In the genomic region with DNA sequence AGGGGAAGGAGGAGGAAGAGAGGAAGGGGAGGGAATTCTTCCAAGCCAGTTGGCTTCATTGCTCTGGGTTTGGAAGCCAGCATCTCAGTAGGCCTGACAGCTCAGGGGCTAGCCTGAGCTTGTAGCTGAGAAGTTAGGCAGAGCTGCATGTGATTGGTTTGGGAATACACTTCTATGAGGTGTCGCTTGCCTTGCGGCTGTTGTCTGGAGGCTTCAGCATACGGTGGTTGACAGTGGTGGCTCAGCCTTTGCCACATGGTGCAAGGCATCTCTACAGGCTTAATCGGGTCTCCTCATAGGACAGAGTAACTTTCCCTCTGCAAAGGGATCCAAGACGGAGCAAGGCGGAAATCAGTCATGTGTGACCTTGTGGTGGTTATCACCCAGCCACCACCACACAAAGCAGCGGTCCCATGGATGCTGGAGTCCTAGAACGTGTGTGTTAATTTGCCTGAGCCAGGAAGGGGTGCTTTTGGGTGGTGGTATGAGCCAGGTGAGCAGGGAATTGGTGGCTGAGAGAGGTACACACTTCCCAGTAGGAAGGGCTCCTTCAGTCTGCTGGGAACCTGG, we compare ENCODE assay signal across 18 mouse cellular contexts. TPM values are rescaled to one million over a fixed set of nuclear protein-coding genes. Genes with fewer than 3 reads are reported as not detected.
DNase-seq lines count a peak whose midpoint lies in the region; ATAC-seq and TF ChIP-seq lines count a peak whose summit lies in the region.
"Had no signal": no experiment of that assay in that cellular context is flagged by ENCODE, and none has a peak within 500 bp of the region (broad histone marks: within the 10 kb centered on the region; RNA-seq: fewer than 3 reads in every experiment).

No protein-coding gene starts in this region.

- DNase-seq in hindbrain, embryonic 10.5 days (ENCODE audit: low spot score), result no peak
- no peak for DNase-seq in hindbrain, embryonic 14.5 days (ENCODE audit: low spot score)
- DNase-seq in ES-E14 (ENCODE audit: low read depth, low spot score), result no peak
- no peak for DNase-seq in cerebellum, postnatal 36 days
- DNase-seq: adrenal gland, adult 8-10 months; adrenal gland, postnatal 36 days; cerebellum, adult 11-12 months; cerebellum, adult 9-10 months; cerebellum, postnatal 25 days; forebrain, postnatal 0 days; gastrocnemius, postnatal 14 days; kidney, adult 11 months; kidney, adult 9 months had no signal

- H3K4me3 ChIP-seq in hindbrain, embryonic 10.5 days, result no peak overlapping the region
- no peak overlapping the region for H3K4me3 ChIP-seq in hindbrain, embryonic 14.5 days (replicated peaks; ENCODE audit: low read length)
- H3K4me3 ChIP-seq in ES-E14 (ENCODE audit: insufficient read depth in 1 of 2, low read depth in 1 of 2, low read length in 2 of 2, poor library complexity in 1 of 2, severe bottlenecking in 1 of 2), result no peak overlapping the region
- H3K4me3 ChIP-seq in embryonic facial prominence, embryonic 15.5 days (replicated peaks), result no peak overlapping the region
- no peak overlapping the region for H3K4me3 ChIP-seq in midbrain, embryonic 15.5 days
- H3K4me3 ChIP-seq in midbrain, embryonic 16.5 days (ENCODE audit: low read depth, low read length), result no peak overlapping the region
- H3K4me3 ChIP-seq: forebrain, embryonic 12.5 days; hindbrain, embryonic 15.5 days had no signal

- no peak for ATAC-seq in hindbrain, embryonic 14.5 days (ENCODE audit: low FRiP score)
- no peak for ATAC-seq in embryonic facial prominence, embryonic 15.5 days (ENCODE audit: insufficient number of reproducible peaks, low FRiP score, low TSS enrichment, low read depth)
- no peak for ATAC-seq in midbrain, embryonic 15.5 days (replicated peaks)
- ATAC-seq in midbrain, embryonic 16.5 days, result no peak
- ATAC-seq: forebrain, postnatal 0 days had no signal

- in situ Hi-C loops in ES-E14 (cut with MboI; ENCODE audit: low sequenced_read_pairs in 2 of 2, unreplicated experiment in 2 of 2), result no loop called here

- peaks cover 49% of the 10 kb centered on the region for H3K4me1 ChIP-seq in hindbrain, embryonic 10.5 days (replicated peaks)
- peaks cover 11% of the 10 kb centered on the region for H3K4me1 ChIP-seq in hindbrain, embryonic 14.5 days (replicated peaks; ENCODE audit: control insufficient read depth, insufficient read depth, low read length)
- H3K4me1 ChIP-seq in ES-E14 (ENCODE audit: control insufficient read depth in 2 of 2, insufficient read depth in 2 of 2, low read length in 2 of 2, poor library complexity in 1 of 2), result peaks cover 28 to 53% of the 10 kb centered on the region in 2 experiments
- peaks cover 75% of the 10 kb centered on the region for H3K4me1 ChIP-seq in embryonic facial prominence, embryonic 15.5 days
- peaks cover 10% of the 10 kb centered on the region for H3K4me1 ChIP-seq in midbrain, embryonic 15.5 days
- no peaks in the 10 kb centered on the region for H3K4me1 ChIP-seq in midbrain, embryonic 16.5 days (ENCODE audit: control insufficient read depth, insufficient read depth, low read length)

- WGBS in hindbrain, embryonic 10.5 days, result 88% methylated on average over 8 of the region's 8 CpGs
- WGBS in hindbrain, embryonic 14.5 days, result 89% methylated on average over 8 of the region's 8 CpGs
- WGBS in embryonic facial prominence, embryonic 15.5 days, result 84% methylated on average over 8 of the region's 8 CpGs
- 92% methylated on average over 8 of the region's 8 CpGs for WGBS in midbrain, embryonic 15.5 days
- 90% methylated on average over 8 of the region's 8 CpGs for WGBS in midbrain, embryonic 16.5 days

- no peak overlapping the region for H3K9ac ChIP-seq in hindbrain, embryonic 14.5 days
- no peak overlapping the region; the same call in 1 of the 2 replicates for H3K9ac ChIP-seq in ES-E14 (ENCODE audit: insufficient read depth, low read depth, low read length, poor library complexity, severe bottlenecking)
- no peak overlapping the region for H3K9ac ChIP-seq in embryonic facial prominence, embryonic 15.5 days
- no peak overlapping the region for H3K9ac ChIP-seq in midbrain, embryonic 15.5 days
- H3K9ac ChIP-seq in midbrain, embryonic 16.5 days (ENCODE audit: low read depth, low read length), result no peak overlapping the region
- H3K9ac ChIP-seq: forebrain, embryonic 12.5 days; forebrain, postnatal 0 days; hindbrain, embryonic 15.5 days had no signal

- H3K4me2 ChIP-seq in hindbrain, embryonic 14.5 days (replicated peaks), result no peak overlapping the region
- H3K4me2 ChIP-seq in embryonic facial prominence, embryonic 15.5 days (replicated peaks), result no peak overlapping the region
- H3K4me2 ChIP-seq in midbrain, embryonic 15.5 days, result no peak overlapping the region
- no peak overlapping the region for H3K4me2 ChIP-seq in midbrain, embryonic 16.5 days (ENCODE audit: low read length)
- H3K4me2 ChIP-seq: forebrain, embryonic 12.5 days; hindbrain, embryonic 15.5 days had no signal

- no peaks in the 10 kb centered on the region for H3K27me3 ChIP-seq in hindbrain, embryonic 10.5 days (ENCODE audit: insufficient read depth, poor library complexity, severe bottlenecking)
- no peaks in the 10 kb centered on the region for H3K27me3 ChIP-seq in hindbrain, embryonic 14.5 days (ENCODE audit: control insufficient read depth, insufficient read depth, low read length)
- H3K27me3 ChIP-seq in embryonic facial prominence, embryonic 15.5 days, result no peaks in the 10 kb centered on the region
- H3K27me3 ChIP-seq in midbrain, embryonic 15.5 days (replicated peaks), result no peaks in the 10 kb centered on the region
- no peaks in the 10 kb centered on the region for H3K27me3 ChIP-seq in midbrain, embryonic 16.5 days (ENCODE audit: control insufficient read depth, insufficient read depth, low read depth, low read length)
- H3K27me3 ChIP-seq: forebrain, embryonic 12.5 days; hindbrain, embryonic 15.5 days had no signal

- peak overlapping the region; percentile 62; the same call in 1 of the 2 replicates for H3K27ac ChIP-seq in hindbrain, embryonic 10.5 days
- no peak overlapping the region for H3K27ac ChIP-seq in hindbrain, embryonic 14.5 days
- peak overlapping the region; percentile 52; the same call in 1 of the 2 replicates for H3K27ac ChIP-seq in ES-E14 (ENCODE audit: insufficient read depth, low read depth, low read length, poor library complexity, severe bottlenecking)
- 0 out of 2 replicates have a peak overlapping the region, but pooled peaks have one; percentile 12 for H3K27ac ChIP-seq in embryonic facial prominence, embryonic 15.5 days (replicated peaks)
- no peak overlapping the region for H3K27ac ChIP-seq in midbrain, embryonic 15.5 days
- no peak overlapping the region for H3K27ac ChIP-seq in midbrain, embryonic 16.5 days (ENCODE audit: low read length)
- H3K27ac ChIP-seq: forebrain, embryonic 12.5 days; hindbrain, embryonic 15.5 days had no signal

- peaks cover 7% of the 10 kb centered on the region; the same call in 1 of the 2 replicates for H3K9me3 ChIP-seq in hindbrain, embryonic 10.5 days
- no peaks in the 10 kb centered on the region for H3K9me3 ChIP-seq in hindbrain, embryonic 14.5 days (ENCODE audit: control insufficient read depth, low read length)
- no peaks in the 10 kb centered on the region for H3K9me3 ChIP-seq in ES-E14 (ENCODE audit: control insufficient read depth, insufficient read depth, low read depth, low read length)
- H3K9me3 ChIP-seq in embryonic facial prominence, embryonic 15.5 days (replicated peaks), result no peaks in the 10 kb centered on the region
- H3K9me3 ChIP-seq in midbrain, embryonic 15.5 days, result no peaks in the 10 kb centered on the region
- H3K9me3 ChIP-seq in midbrain, embryonic 16.5 days (replicated peaks; ENCODE audit: control insufficient read depth, low read length, poor library complexity, severe bottlenecking), result no peaks in the 10 kb centered on the region
- H3K9me3 ChIP-seq: hindbrain, embryonic 15.5 days had no signal

- no peaks in the 10 kb centered on the region for H3K36me3 ChIP-seq in hindbrain, embryonic 10.5 days
- H3K36me3 ChIP-seq in hindbrain, embryonic 14.5 days (replicated peaks; ENCODE audit: control insufficient read depth, insufficient read depth), result no peaks in the 10 kb centered on the region
- no peaks in the 10 kb centered on the region for H3K36me3 ChIP-seq in ES-E14 (ENCODE audit: control insufficient read depth, insufficient read depth, low read length, poor library complexity, severe bottlenecking)
- H3K36me3 ChIP-seq in embryonic facial prominence, embryonic 15.5 days, result no peaks in the 10 kb centered on the region
- no peaks in the 10 kb centered on the region for H3K36me3 ChIP-seq in midbrain, embryonic 15.5 days (replicated peaks)
- no peaks in the 10 kb centered on the region for H3K36me3 ChIP-seq in midbrain, embryonic 16.5 days (ENCODE audit: control insufficient read depth, insufficient read depth, low read length)
- H3K36me3 ChIP-seq: forebrain, embryonic 12.5 days; hindbrain, embryonic 15.5 days had no signal

TF ChIP-seq in ES-E14, 5 proteins besides CTCF, POLR2A, EP300 and RAD21:
- no peak for TF ChIP-seq MAFK (IDR thresholded peaks at IDR 0.05; ENCODE audit: insufficient read depth, low read depth, low read length)
- TF ChIP-seq CHD2 (IDR thresholded peaks at IDR 0.05; ENCODE audit: low read depth, low read length), result no peak
- TF ChIP-seq ZC3H11A (IDR thresholded peaks at IDR 0.05; ENCODE audit: borderline replicate concordance, low read depth, low read length), result no peak
- no peak for TF ChIP-seq ZNF384 (IDR thresholded peaks at IDR 0.05; ENCODE audit: low read depth, low read length)
- TF ChIP-seq HCFC1 (IDR thresholded peaks at IDR 0.05; ENCODE audit: borderline replicate concordance, insufficient read depth, low read length), result no peak

RNA-seq across cellular contexts. Expression of gene Sik1, which starts 25.0 kb away (rescaled TPM):
- 14.0 and 14.3 TPM in 2 replicates for polyA plus RNA-seq in hindbrain, embryonic 10.5 days (2016; fragmentation: Nextera tagmentation; extraction: Ambion mirVana)
- 17.0 and 20.5 TPM in 2 replicates for polyA plus RNA-seq in hindbrain, embryonic 14.5 days (2014; fragmentation: Nextera tagmentation; extraction: Ambion mirVana)
- total RNA-seq in ES-E14 (2012; rRNA removed), result 35.0 and 41.2 TPM in 2 replicates
- polyA plus RNA-seq in embryonic facial prominence, embryonic 15.5 days (2015; fragmentation: Nextera tagmentation; extraction: Ambion mirVana), result 33.6 and 35.5 TPM in 2 replicates
- polyA plus RNA-seq in midbrain, embryonic 15.5 days (2015; fragmentation: Nextera tagmentation; extraction: Ambion mirVana), result 22.9 and 25.5 TPM in 2 replicates
- polyA plus RNA-seq in midbrain, embryonic 16.5 days (2015; fragmentation: Nextera tagmentation; extraction: Ambion mirVana), result 16.7 and 20.9 TPM in 2 replicates

Comparison
In these comparisons a context has a peak if more than half of its experiments do, and no peak if none do; other contexts are left out.
1. H3K27ac ChIP-seq: peak in hindbrain, embryonic 10.5 days (single experiment), ES-E14 (single experiment) and embryonic facial prominence, embryonic 15.5 days (single experiment); none in hindbrain, embryonic 14.5 days (single experiment), midbrain, embryonic 15.5 days (single experiment) and midbrain, embryonic 16.5 days (single experiment).